Comparison of ENCODE assay signal across 24 mouse cellular contexts in the genomic region with DNA sequence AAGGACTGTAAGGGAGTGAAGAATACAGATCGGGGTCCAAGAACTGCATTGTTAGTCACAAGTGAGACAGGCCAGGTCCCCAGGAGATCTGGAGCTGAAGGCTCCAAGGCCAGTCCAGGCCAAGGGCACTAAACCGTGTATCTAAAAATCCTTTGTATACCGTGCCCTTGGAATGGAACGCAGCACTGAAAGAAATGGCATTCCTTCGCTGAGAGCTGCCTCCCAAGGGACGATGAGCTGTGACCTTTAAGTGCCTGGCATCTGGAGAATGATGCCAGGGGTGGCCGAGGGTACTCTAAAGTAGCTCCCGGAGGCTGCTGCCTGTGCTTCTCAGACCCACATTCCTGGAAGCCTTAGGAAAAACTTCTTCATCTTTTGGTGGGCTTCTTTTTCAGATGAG.
DNase-seq lines count a peak whose midpoint lies in the region; ATAC-seq and TF ChIP-seq lines count a peak whose summit lies in the region.
"Had no signal": no experiment of that assay in that cellular context is flagged by ENCODE, and none has a peak within 500 bp of the region (broad histone marks: within the 10 kb centered on the region; RNA-seq: fewer than 3 reads in every experiment).

No protein-coding gene starts in this region.

- no peak for ATAC-seq in heart, embryonic 15.5 days (replicated peaks; ENCODE audit: insufficient number of reproducible peaks, insufficient read depth, low FRiP score, low read depth)
- ATAC-seq: forebrain, embryonic 15.5 days; midbrain, embryonic 15.5 days had no signal

- no peak for TF ChIP-seq CTCF in heart, adult 2 months (IDR thresholded peaks at IDR 0.05)

- TF ChIP-seq EP300 in heart, adult 2 months (IDR thresholded peaks at IDR 0.05; ENCODE audit: insufficient read depth, low read depth, low read length): no peak

- WGBS in heart, embryonic 15.5 days: 41% methylated on average over 8 of the region's 8 CpGs
- 52% methylated on average over 8 of the region's 8 CpGs for WGBS in heart, adult 2 months

- peak overlapping the region; percentile 17 for H3K27ac ChIP-seq in heart, embryonic 15.5 days
- no peak overlapping the region for H3K27ac ChIP-seq in heart, adult 2 months
- H3K27ac ChIP-seq: embryonic facial prominence, embryonic 10.5 days; forebrain, embryonic 15.5 days; hindbrain, embryonic 12.5 days; kidney, embryonic 15.5 days; liver, embryonic 13.5 days; macrophage; midbrain, embryonic 15.5 days had no signal

- no peak overlapping the region for H3K9ac ChIP-seq in heart, embryonic 15.5 days
- no peak overlapping the region for H3K9ac ChIP-seq in heart, adult 2 months (ENCODE audit: low read depth, low read length)
- H3K9ac ChIP-seq: forebrain, embryonic 15.5 days; hindbrain, embryonic 12.5 days; kidney, embryonic 15.5 days; liver, embryonic 13.5 days; lung, embryonic 14.5 days; midbrain, embryonic 15.5 days had no signal

- no peaks in the 10 kb centered on the region for H3K9me3 ChIP-seq in heart, embryonic 15.5 days (replicated peaks)
- H3K9me3 ChIP-seq: embryonic facial prominence, embryonic 10.5 days; forebrain, embryonic 15.5 days; hindbrain, embryonic 12.5 days; kidney, embryonic 15.5 days; liver, embryonic 13.5 days; midbrain, embryonic 15.5 days had no signal

- H3K27me3 ChIP-seq in heart, embryonic 15.5 days: no peaks in the 10 kb centered on the region
- no peaks in the 10 kb centered on the region for H3K27me3 ChIP-seq in heart, adult 2 months (ENCODE audit: control insufficient read depth, insufficient read depth, low read length)
- H3K27me3 ChIP-seq: forebrain, embryonic 15.5 days; hindbrain, embryonic 12.5 days; kidney, embryonic 15.5 days; liver, embryonic 13.5 days; midbrain, embryonic 15.5 days had no signal

- no peak for TF ChIP-seq POLR2A in heart, adult 2 months (IDR thresholded peaks at IDR 0.05; ENCODE audit: insufficient read depth, low read depth, low read length)

- peaks cover 7% of the 10 kb centered on the region for H3K4me1 ChIP-seq in heart, embryonic 15.5 days (replicated peaks)
- H3K4me1 ChIP-seq in heart, adult 2 months (ENCODE audit: control insufficient read depth, insufficient read depth, low read length): no peaks in the 10 kb centered on the region
- H3K4me1 ChIP-seq: embryonic facial prominence, embryonic 10.5 days; forebrain, embryonic 15.5 days; hindbrain, embryonic 12.5 days; kidney, embryonic 15.5 days; liver, embryonic 13.5 days; midbrain, embryonic 15.5 days had no signal

- no peaks in the 10 kb centered on the region for H3K36me3 ChIP-seq in heart, embryonic 15.5 days
- no peaks in the 10 kb centered on the region for H3K36me3 ChIP-seq in heart, adult 2 months (ENCODE audit: control insufficient read depth, insufficient read depth, low read length)
- H3K36me3 ChIP-seq: embryonic facial prominence, embryonic 10.5 days; forebrain, embryonic 15.5 days; hindbrain, embryonic 12.5 days; kidney, embryonic 15.5 days; liver, embryonic 13.5 days; midbrain, embryonic 15.5 days had no signal

- no peak overlapping the region for H3K4me2 ChIP-seq in heart, embryonic 15.5 days
- H3K4me2 ChIP-seq: forebrain, embryonic 15.5 days; hindbrain, embryonic 12.5 days; kidney, embryonic 15.5 days; liver, embryonic 13.5 days; lung, embryonic 14.5 days; midbrain, embryonic 15.5 days had no signal

- intact Hi-C loops in heart, adult 2 months (cut with DNase I): no loop called here

- H3K79me2 ChIP-seq in heart, adult 2 months (replicated peaks; ENCODE audit: control insufficient read depth, insufficient read depth, low read length): no peaks in the 10 kb centered on the region

- DNase-seq in adrenal gland, adult (ENCODE audit: inconsistent age in 2 of 2, low spot score in 1 of 2): peak; percentile 51 to 78
- no peak for DNase-seq in adrenal gland, postnatal 4 days (ENCODE audit: low spot score in 2 of 2)
- DNase-seq in heart, adult 2 months: no peak
- peak; percentile 16 for DNase-seq in ZHBTc4 (ENCODE audit: low read depth, low spot score)
- peak; percentile 30 to 39 for DNase-seq in adrenal gland, postnatal 36 days
- DNase-seq in thymus, adult 18-20 months: no peak
- DNase-seq in thymus, postnatal 14 days: no peak
- DNase-seq: cerebellum, adult 11 months; cerebellum, postnatal 10 days; gastrocnemius, postnatal 10 days; kidney, adult 11 months; layer of hippocampus, adult 9-11 months; liver, embryonic 13.5 days; lung, embryonic 14.5 days; right cerebral cortex, adult 18-20 months; right cerebral cortex, postnatal 4 days had no signal

- H3K4me3 ChIP-seq in heart, embryonic 15.5 days: no peak overlapping the region
- H3K4me3 ChIP-seq in heart, adult 2 months: no peak overlapping the region
- H3K4me3 ChIP-seq: embryonic facial prominence, embryonic 10.5 days; forebrain, embryonic 15.5 days; hindbrain, embryonic 12.5 days; kidney, embryonic 15.5 days; liver, embryonic 13.5 days; midbrain, embryonic 15.5 days; myocyte had no signal

Comparison
In these comparisons a context has a peak if more than half of its experiments do, and no peak if none do; other contexts are left out.
1. DNase-seq: peak in adrenal gland, adult (2 of 2), ZHBTc4 (single experiment) and adrenal gland, postnatal 36 days (2 of 2); none in adrenal gland, postnatal 4 days (0 of 2), heart, adult 2 months (0 of 2), thymus, adult 18-20 months (0 of 2) and thymus, postnatal 14 days (single experiment).